ENCODE assay signal across 14 mouse cellular contexts in genomic region chr6:24342471-24342870, GRCm38 (mm10).
"Had no signal": no experiment of that assay in that cellular context is flagged by ENCODE, and none has a peak within 500 bp of the region (broad histone marks: within the 10 kb centered on the region; RNA-seq: fewer than 3 reads in every experiment).

No protein-coding gene starts in this region.

- ATAC-seq: hindbrain, postnatal 0 days; intestine, embryonic 16.5 days; liver, embryonic 12.5 days had no signal

- DNase-seq: gastrocnemius, adult 2 months; gastrocnemius, postnatal 10 days; gastrocnemius, postnatal 25 days; heart, adult 18-20 months; heart, postnatal 10 days; heart, postnatal 4 days; kidney, adult 11 months; kidney, adult 8-10 months; layer of hippocampus, adult 9-11 months; layer of hippocampus, postnatal 36 days; left cerebral cortex, postnatal 4 days had no signal
